Mouse (Mus musculus): ENCODE measurements around the gene 1190005I06Rik. TPM values are rescaled to one million over a fixed set of nuclear protein-coding genes. Genes with fewer than 3 reads are reported as not detected.

1190005I06Rik gene
- 1 to 10 TPM; 3.1 to 3.4 TPM for total RNA-seq (2021)

DNA sequence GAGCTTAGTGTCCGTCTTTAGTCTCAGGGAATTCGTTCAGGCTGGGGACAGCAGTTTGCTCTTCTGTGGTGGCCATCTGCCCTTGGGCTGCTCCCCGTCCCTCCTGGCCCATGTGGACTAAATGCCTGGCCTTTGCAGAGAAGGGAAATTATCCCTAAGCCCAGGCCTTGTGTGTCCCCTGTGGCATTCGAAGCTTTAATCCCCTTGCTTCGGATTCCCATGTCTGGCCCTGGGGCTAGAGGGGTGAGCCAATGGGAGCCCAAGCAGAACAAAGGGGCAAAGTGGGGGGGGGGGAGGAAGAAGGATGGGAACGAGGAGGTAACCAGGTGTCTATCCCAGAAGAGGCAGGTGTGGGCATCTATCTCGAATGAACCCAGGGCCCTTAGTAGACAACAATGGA is at the start of gene 1190005I06Rik:
1190005I06Rik (minus strand) TSS at position 101 of the 400 bp plus-strand sequence.
- intact Hi-C loops (cut with DNase I), result no loop called here
- DNase-seq, result no peak

DNA sequence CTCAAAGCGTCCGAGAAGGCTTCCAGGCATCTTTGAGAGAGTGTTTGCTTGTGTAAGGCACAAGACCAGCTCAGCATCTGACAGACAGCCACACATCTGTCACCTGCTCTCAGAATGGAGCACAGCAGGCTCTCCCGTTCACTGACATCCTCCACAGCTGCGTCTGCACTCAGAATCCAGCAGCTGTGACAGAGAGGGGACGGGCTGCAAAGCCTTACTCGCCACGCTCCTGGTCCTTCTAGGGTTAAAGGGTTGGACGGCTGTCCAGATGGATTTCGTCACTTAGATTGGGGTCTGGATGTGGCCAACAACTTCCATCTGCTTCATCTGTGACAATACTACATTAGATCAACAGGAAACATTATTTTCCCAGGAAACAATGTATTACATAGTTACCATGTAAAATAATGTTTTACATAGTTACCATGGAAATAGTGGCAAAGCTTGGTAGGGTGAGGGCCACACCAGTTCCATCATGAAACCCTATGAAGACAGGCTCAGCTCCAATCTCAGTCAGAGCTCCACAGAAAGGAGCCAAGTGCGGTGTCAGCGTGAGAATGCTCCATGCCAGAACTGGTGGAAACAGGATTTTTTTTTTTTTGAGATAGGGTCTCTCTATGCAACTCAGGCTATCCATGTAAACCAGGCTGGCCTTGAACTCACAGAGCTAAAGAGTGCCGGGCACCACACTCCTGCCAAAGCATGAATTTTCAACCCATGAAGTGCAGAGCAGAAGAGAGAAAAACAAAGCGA is 49.1 kb upstream of the 1190005I06Rik start:
- intact Hi-C loops (cut with DNase I), result no loop called here
- DNase-seq, result no peak

DNA sequence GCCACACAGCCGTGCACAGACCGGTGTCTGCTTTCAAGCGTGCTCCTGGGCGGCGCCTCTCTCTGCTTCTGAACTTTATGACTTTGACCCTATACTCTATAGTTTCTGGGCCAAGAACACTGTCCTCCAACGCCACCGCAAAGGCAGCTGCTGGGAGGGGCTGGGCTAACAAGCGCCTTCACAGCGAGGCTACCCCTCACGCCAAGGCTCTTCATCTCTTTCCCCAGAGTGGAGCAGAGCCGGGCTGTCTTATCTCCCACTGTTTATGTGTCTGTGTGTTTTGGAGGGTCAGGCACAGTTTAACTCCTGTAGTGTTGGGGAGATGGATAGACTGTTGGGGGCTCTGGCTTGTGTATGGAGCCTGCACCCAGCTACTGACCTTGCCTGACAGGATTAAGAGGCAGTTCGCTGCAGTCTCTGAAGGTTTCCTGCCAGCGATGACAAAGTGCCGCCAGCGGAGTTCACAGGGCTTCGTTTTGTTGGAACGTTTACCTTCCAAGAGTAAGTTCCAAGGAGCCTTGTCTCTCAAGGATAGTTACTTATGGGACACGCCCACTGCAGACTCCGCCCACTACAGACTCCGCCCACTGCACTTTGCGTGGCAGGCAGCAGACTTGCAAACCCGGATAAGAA is 46.5 kb upstream of the 1190005I06Rik start:
- intact Hi-C loops (cut with DNase I), result no loop called here
- DNase-seq, result no peak

DNA sequence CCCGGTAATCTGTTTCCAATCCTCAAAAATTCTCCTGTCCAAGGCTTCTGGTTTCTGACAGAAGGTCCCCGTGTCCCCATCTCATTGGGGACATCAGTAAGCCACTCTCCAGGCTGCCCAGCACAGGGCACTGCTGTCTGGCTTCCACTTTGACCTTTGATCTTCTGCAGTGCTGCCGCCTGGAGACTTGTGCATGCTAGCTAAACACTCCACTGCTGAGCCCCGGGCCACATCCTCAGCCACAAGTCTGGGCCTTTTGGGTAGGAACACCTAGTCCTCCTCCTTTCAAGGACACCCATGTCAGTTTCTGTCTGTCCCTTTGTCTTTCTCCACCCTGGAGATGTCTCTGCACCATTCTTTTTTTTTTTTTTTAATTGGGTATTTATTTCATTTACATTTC is 45.5 kb upstream of the 1190005I06Rik start:
- DNase-seq, result no peak
- intact Hi-C loops (cut with DNase I), result no loop called here

DNA sequence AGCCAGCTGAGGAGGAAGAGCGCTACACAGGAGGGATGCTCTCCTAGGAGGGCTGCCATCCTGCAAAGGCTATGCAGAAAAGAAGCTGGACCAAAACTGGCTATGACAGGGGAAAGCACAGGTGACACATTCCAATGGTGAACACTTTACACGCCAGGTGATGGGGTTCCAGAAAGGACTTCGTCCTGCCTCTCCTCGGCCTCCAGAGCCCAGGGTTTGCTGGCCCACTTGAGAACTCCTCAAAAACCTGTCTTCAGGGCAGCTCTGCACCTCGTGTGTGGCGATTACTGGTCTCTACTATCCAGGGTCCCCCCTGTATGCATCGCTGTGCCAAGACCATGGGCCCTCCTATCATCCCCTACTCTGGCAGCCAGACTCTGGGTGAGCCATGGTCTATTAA is 41.1 kb upstream of the 1190005I06Rik start:
- no peak for DNase-seq
- intact Hi-C loops (cut with DNase I), result no loop called here

DNA sequence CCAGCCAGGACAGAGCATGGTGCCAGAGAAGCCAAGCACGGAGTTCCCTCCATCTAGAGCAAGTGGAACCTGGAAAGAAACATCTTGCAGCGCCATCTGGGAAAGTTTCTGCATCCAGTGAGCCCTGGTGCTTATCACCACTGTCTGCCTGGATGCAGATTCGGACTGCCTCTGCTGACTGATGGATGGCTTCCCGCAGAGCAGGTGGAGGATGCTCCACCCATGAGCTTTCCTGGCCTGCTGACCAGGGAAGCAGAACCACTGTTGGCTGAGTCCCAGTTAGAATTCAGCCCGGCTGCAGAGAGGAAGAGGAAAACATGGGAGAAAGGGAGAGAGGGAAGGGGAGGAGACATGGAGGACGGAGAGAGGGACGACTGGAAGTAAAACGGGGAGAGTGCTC is 40.4 kb upstream of the 1190005I06Rik start:
- DNase-seq, result peak; percentile 49 to 62
- intact Hi-C loops (cut with DNase I), result no loop called here

DNA sequence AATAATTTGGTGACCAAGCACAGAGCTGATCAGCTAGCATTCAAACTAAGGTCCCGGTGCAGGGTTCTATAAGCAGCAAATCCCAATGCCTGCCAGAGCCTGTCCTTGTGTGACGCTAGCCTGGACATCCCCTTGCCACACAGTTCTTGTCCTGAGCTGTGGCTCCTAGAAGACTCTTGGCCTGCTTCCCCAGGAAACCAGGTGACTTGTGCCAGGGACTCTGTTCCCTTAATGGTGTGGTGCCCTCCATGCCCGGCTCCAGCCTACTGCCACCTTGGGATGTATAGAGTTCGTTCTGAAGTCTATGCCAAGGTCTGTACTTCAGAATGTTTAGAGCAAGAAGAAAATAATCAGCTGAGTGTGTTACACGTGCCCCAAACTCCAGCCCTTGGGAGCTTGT is 39.1 kb upstream of the 1190005I06Rik start:
- intact Hi-C loops (cut with DNase I), result no loop called here

DNA sequence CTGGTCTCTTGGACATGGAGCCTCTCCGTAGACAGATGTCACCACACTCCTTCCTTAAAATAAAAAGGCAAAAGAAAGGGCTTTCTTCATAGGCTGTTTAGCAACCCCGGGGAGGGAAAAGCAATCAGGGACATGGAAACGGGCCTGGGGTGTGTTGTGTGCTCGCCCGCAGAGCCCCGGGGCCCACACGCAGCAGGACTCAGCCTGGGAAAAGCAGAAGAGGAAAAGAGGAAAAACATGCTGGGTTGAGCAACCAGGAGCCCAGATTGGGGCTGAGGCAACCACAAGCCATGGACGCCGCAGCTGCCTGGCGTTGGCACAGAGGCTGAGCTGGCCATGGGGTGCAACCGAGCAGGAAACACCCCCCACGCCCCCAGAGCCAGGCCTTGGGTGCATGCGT is 38.6 kb upstream of the 1190005I06Rik start:
- peak; percentile 33 to 57 for DNase-seq
- intact Hi-C loops (cut with DNase I), result no loop called here

More for the DNA sequence above, 39.1 kb upstream of the 1190005I06Rik start:
- no peak for DNase-seq

DNA sequence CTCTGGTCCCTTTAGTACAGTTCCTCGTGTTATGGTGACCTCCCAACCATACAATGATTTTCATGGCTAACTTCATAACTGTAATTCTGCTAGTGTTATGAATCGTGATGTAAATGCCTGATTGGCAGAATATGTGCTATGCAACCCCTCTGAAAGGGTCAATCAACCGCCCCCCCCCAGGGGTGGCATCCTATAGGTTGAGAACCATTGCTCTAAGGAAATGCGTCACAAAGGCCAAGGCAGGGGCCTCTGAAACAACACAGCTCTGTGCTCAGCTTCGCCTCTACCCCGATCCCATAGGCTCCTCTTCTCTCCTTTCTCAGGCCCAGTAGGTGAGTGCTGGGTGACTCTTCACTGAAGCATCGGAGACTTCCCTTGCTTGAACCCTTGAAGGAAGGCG is 38.2 kb upstream of the 1190005I06Rik start:
- intact Hi-C loops (cut with DNase I), result no loop called here
- DNase-seq, result no peak

DNA sequence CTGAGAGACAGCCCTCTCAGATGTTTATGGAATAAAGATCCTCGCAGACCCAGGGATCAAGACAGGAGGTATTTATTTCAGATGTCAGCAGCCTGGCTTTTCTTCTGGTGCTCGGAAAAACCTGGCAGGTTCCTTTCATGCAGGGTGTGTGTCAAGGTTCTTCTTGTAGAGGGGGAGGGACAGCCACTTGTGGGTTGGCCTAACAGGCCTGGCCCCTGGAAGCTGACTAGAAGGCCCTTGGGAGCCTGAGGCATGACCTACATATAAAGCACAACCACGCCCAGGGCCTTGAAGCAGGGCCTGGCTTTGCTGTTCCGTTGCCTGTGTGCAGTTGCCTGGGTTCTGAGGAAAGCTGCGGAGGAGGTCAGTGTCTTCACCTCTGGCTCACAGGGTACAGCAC is 37.7 kb upstream of the 1190005I06Rik start:
- DNase-seq, result peak in 1 of 2 experiments; percentile 45
- intact Hi-C loops (cut with DNase I), result no loop called here

DNA sequence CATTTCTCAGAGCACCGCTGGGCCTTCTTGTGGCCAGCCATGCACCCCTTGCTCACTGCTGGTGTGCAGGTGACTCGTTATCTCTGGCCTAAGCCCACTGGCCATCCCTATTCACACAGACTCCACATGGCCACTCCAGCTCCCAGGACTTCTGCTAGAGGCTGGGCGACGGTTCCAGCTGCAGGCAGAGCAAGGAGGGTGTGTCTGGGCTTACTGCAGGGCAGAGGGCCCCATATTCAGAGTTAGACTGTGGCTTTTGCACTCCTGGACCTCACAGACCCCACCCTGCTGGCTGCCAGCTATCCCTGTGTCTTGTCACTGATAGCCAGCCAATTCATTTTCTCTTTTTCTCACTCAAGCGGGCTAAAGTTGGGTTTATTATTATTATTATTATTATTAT is 36.6 kb upstream of the 1190005I06Rik start:
- intact Hi-C loops (cut with DNase I), result loop anchor here (5.0 kb wide), 1 partner anchor 53 kb away; the partner anchor contains the start of gene Irf8
- no peak for DNase-seq

DNA sequence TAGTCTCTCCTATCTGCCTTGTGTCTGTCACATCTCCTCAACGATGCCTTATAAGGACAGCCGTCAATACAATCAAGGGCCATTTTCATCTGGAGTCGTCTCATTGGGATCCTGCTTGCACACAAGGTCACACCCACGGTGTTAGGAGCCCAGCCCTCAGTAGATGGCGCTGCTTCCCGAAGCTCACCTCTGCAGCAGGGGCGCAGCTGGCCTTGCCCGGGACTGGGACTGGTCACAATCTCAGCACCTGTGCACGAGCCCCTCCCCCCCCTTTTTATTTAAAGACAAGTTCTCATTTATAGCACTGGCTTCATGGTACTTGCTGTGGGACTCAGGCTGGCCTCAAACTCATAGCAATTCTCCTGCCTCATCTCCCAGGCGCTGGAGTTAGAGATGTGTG is 36.2 kb upstream of the 1190005I06Rik start:
- intact Hi-C loops (cut with DNase I), result loop anchor here (5.0 kb wide), 1 partner anchor 54 kb away; the partner anchor contains the start of gene Irf8
- DNase-seq, result peak; percentile 80 to 83

DNA sequence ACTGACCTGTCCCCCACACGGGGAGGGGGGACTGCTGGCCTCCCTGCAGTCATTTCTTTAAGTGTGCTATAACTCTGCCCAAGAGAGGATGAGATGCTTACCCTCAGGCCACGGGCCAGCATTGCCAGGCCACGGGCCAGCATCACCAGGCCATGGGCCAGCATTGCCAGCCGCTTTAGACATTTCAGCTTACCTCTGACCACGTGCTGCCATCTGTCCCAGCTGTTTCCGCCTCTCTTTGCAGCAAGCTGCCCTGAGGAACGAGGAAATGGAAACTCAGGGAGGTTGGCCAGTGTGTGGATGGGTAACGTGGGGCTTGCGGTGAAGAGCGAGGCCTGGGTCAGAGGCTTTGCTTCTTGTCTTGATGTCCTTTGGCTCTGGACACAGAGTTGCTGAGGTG is 33.7 kb upstream of the 1190005I06Rik start:
- DNase-seq, result no peak
- intact Hi-C loops (cut with DNase I), result loop anchor here (5.0 kb wide), 1 partner anchor 56 kb away; the partner anchor contains the start of gene Irf8

DNA sequence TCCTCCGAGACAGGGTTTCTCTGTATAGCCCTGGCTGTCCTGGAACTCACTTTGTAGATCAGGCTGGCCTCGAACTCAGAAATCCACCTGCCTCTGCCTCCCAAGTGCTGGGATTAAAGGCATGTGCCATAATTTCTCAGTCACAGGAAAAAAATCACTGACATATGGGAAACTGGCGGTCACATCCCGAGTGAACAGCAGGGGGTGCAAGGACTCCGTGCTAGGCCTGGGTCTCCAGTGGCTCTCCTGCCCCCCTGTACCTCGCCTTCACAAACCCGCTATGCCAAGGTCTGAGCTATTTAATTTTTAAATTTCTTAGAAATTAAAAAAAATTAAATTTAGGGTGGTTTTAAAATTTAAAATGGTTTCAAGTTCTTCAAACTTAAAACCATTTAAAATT is 33.0 kb upstream of the 1190005I06Rik start:
- intact Hi-C loops (cut with DNase I), result loop anchor here (5.0 kb wide), 1 partner anchor 57 kb away; the partner anchor contains the start of gene Irf8
- peak in 1 of 2 experiments; percentile 61 for DNase-seq

DNA sequence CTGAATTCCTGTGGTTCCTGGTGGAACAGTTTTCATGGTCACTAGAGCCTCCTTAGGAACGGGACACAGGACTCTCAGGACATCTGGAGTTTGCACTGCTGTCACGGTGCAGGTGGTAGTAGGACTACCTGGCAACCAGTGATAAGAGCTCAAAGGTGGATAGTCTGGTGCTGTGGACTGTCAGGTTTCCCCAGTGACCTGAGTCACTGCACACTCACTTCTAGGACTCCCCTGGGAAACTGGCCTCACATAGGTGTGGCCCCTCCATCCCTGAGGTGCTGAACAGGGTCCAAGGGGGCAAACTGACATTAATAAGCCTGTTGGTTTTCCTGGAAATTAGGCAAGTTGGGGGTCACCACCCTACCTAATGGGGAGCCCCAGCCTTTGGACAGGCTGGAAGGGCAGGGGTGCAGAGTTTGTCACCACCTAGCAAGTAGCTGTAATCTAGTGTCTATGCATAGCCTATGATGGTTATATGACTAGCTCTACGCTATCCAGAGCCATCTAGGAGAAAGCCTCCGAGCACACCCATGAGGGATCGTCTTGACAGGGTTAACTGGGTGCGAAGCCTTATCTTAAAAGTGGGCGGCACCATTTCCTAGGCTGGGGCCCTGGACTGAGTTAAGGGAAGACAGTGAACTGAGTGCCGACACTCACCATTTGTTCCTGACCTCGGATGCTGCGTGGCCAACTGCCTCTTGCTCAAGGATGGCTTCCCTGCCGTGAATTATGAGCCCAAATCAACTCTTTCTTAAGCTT is 32.4 kb upstream of the 1190005I06Rik start:
- intact Hi-C loops (cut with DNase I), result loop anchor here (2.0 to 5.0 kb wide), 2 partner anchors 57 to 413 kb away; partner anchors contain the start of gene Irf8
- no peak for DNase-seq

DNA sequence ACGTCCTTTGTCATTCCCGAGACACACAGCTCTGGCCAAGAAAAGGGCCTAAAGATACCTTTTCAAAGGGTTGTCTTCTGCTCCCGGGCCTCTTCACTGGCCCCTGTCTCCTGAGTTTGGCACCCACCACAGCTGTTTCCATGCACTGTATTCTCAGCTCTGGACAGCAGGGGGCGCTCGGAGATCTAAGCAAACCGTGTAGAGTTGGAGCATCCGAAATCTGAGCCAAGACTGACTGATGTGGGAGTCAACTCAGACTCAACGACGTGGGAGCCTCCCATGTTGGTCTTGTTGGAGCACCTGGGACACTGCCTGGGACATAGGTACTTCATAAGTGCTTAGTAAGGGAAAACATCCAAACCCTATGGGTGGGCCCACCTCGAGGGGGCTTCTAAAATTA is 31.0 kb upstream of the 1190005I06Rik start:
- peak; percentile 88 to 94 for DNase-seq
- intact Hi-C loops (cut with DNase I), result loop anchor here (1.0 to 2.0 kb wide), 2 partner anchors 118 to 414 kb away; no protein-coding TSS in a partner anchor

DNA sequence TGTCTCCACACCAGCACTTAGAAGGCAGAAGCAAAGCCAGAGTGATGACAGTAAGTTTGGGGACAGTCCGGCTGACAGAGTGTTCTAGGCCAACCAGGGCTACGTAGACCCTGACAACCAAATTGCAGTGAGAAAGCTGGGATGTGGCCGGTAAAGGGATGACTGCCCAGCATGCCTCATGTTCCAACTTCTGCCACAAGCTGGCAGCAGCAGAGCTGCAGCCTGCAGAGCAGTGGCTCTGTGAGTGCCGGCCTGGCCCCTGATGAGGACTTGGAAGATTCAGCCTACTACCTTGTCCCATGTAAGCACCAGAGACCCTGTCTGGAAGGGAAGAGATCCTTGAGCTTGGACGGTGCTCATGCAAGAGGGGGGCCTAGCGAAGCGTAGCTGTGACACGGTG is 28.3 kb upstream of the 1190005I06Rik start:
- no peak for DNase-seq
- intact Hi-C loops (cut with DNase I), result no loop called here

DNA sequence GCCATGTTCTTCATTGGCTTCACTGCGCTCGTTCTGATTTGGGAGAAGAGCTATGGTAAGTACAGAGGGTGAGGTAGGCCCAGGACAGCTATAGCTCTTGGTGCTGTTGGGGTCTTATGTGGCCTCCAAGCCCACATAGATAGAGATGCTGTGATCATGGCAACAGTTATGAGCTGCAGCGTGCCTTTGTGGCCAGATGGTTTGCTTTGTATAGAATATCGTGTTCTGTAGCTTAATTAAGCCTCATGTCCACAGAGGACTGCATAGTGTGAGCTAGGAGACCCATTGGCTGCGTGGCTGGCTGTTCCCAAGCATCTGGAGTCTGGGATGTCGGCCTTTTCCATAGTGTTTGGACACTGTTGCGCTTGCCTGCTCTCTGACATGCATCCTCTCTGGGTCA is 25.9 kb upstream of the 1190005I06Rik start:
- intact Hi-C loops (cut with DNase I), result no loop called here
- DNase-seq, result no peak

DNA sequence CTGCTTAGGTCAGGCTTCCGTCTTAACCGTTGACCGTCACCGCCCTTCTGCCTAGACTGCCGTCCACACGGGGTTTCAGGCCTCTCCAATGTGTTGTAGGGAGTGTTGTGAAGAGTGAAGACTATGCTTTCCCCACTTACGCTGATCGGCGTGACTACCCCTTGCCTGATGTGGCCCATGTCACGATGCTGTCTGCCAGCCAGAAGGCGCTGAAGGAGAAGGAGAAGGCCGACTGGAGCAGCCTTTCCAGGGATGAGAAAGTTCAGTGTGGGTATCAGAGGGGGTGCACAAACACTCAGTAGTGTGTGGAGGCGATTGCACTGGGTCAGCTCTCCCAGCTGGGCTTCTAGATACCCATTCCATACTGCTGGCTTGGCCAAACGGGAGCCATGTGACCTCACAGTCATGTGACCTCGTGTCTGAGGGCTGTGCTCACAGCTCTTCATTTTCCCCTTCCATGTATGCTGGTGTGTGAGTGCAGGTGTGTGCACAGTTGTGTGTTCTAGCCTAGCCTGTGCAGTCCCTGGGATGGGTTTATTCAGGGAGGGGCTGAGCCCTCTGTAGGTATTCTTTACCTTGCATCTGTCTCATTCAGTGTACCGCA is 25.3 kb upstream of the 1190005I06Rik start:
- no peak for DNase-seq
- intact Hi-C loops (cut with DNase I), result no loop called here

DNA sequence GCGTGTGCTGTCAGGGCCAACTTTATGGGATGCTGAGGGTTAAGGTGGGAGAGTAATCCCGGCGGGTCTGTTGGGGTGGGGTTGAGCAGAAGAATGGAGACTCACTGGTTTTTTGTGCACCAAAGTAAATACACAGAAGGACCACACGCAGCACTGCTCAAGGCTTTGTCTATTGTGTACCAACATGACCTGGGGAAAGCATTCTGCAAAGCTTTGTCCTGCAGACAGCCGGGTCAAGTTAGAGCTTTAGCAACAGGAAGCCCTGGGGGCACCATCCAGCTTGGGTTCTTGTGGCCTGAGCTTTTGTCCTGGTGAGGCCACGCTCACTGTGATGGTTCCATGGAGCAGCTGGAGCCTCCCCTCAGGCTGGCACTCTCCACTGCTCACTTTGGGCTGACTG is 24.3 kb upstream of the 1190005I06Rik start:
- no peak for DNase-seq
- intact Hi-C loops (cut with DNase I), result no loop called here

Measured in heart, postnatal 36 days (tissue).